Mouse (Mus musculus) gonadal fat pad, adult 2 months (tissue): ENCODE measurements around the gene Elovl6. TPM values are rescaled to one million over a fixed set of nuclear protein-coding genes. Genes with fewer than 3 reads are reported as not detected.

Experiments used
- DNase-seq: peaks from one replicate; pipeline ENCODE4 v3.0.0-alpha.2; 2012; ENCODE audit warnings: low read depth
- polyA plus RNA-seq: library from polyadenylated mRNA; depleted of rRNA; stranded (reverse); fragments of >200 nt; gene quantifications from 2 replicates; pipeline ENCODE4 v1.2.3, GENCODE M21; 2012

Gene Elovl6
- polyA plus RNA-seq, 1 experiment: 166 TPM

GRCm38 (mm10) chr3:129611626-129612025, 79.5 kb downstream of the Elovl6 start:
- DNase-seq: no peak

GRCm38 (mm10) chr3:129612311-129613097, 80.3 kb downstream of the Elovl6 start:
- no peak for DNase-seq

GRCm38 (mm10) chr3:129613756-129614155, 81.6 kb downstream of the Elovl6 start:
- DNase-seq: no peak

- DNase-seq: no peak
Observed at GRCm38 (mm10) chr3:129614216-129614615, 82.1 kb downstream of the Elovl6 start.

DNA sequence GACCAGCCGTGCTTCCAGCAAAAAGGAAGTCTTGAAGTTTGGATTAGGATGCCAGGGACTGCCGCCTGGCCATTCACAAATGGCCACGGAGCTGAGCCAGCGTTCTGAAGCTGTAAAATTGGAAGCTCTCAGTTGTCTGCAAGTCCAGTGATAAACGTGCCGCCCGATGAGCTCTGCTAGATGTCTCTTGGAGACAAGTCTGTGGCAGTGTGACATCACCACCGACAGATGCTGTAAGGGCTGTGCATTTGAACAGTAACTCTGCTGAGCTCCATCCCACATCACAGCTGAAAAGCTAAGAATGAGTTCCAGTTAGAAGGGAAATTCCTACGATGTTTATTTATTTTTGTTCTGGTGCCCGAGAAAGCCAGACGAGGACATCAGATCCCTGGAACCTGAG, 85.3 kb downstream of the Elovl6 start:
- DNase-seq: no peak

- no peak for DNase-seq
Observed at GRCm38 (mm10) chr3:129619194-129619775, 87.1 kb downstream of the Elovl6 start.

DNA sequence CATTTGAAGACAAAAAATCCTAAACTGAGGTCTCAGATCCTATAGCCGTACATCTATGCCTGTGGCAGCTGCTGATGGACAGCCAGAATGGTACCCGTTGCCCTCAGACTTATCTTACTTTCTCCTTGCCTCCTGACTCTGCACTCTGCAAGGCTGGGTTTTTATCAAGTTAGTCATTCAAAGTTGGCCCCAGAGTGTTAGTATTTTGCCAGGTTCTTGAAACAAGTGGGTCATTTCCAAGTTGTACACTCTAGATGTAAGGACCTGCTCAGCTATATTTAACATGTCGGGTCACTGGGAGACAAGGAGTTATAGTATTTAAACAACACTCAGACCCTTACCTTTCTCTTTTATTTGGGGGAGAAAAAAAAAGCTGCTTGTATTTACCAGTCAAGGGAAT, 88.6 kb downstream of the Elovl6 start:
- no peak for DNase-seq

DNA sequence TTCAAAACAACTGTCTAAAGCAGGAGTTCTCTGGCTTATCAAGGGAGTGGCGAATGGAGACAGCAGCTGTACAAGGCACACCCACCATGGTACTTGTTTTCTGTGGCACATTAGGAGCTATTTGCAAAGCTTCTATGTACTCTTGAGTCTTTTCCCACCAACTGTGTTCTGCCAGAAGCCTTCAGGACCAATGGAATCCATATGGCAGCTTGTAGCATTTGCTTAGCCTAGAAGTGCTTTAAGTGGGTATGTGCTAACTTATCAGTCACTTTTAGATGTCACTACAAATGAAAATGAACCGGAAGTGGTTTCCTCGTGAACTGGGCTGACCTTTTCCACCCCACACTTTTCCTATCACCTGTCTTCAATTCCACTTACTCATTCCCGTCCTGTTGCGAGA, 89.1 kb downstream of the Elovl6 start:
- DNase-seq: no peak

DNA sequence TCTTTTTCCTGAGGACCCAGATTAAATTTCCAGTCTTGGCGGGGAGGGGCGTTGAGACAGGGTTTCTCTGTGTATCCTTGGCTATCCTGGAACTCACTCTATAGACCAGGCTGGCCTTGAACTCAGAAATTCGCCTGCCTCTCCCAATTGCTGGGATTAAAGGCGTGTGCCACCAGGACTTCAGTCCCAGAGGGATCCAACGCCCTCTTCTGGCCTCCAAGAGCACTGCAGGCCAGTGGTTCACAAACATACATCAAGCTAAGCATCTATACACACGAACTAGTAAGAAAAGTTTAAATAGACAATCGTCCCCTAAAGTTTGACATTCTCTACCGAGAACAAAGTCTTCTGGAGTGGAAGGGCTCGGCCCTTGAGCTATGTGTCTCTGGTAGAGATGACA, 90.0 kb downstream of the Elovl6 start:
- DNase-seq: no peak

DNA sequence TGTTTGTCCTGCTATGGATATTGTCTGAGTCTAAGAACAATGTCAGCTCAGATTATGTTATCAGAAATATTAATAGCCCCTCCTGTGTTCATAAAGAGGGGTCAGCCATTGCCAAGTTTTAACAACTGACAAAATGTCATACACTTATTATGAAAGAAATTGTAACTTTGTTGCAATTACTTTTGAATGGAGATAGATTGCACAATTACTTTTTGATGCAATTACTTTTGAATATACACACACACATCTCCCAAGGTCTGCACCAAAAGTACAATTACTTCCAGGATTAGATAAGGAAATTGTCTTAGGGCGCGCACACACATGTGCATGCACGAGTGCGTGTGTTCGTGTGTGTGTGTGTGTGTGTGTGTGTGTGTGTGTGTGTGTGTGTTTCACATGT, 90.5 kb downstream of the Elovl6 start:
- DNase-seq: no peak

DNA sequence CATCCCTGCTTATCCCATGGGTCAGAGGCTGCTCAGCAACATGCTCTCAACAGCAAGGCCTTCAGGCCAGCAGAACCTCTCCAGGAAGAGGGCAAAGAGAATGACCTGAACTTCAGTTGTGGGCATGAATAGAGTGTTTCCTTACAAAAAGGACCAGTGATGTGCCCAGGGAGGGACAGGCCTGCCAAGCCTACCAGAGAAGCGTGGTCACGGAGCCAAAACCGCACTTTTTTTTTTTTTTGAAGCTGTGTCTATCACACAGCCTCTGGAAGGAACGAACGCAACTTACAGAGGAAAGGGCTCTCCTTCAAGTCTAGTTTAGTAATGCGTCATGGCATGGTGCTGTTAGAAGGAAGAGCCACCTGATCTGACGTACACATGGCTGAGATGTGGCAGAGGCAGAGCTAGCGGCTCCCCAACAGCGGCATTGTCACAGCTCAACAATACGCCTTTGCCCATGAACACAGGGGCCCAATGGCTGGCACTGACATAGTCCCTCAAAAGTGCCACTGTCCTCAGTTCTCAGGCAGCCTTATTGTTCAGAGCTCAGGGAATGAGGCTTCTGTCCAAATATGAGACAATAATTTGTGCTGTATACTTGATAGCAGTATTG, 92.1 kb downstream of the Elovl6 start:
- DNase-seq: no peak

- no peak for DNase-seq
Observed at GRCm38 (mm10) chr3:129627281-129627680, 95.1 kb downstream of the Elovl6 start.

- no peak for DNase-seq
Observed at GRCm38 (mm10) chr3:129631018-129631417, 98.9 kb downstream of the Elovl6 start.

GRCm38 (mm10) chr3:129631857-129632256, 99.7 kb downstream of the Elovl6 start:
- no peak for DNase-seq

DNA sequence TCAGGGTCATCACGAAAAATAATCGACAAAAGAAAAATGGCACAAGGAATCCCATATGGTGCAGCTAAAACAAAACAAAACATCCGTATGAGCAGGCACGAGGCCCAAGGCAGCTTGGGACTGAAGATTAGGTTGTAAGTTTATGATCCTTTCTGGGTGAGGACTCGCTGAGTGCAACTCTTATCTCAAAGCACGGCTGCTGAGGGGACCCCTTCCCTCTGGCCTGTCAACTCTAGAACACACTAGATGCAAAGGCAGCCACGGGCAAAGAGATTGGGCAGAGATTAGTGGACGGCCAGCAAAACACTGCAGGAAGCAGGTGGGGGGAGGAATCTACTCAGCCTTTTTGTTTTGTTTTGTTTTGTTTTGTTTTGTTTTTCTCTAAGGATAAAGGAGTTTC, 101.4 kb downstream of the Elovl6 start:
- DNase-seq: no peak

DNA sequence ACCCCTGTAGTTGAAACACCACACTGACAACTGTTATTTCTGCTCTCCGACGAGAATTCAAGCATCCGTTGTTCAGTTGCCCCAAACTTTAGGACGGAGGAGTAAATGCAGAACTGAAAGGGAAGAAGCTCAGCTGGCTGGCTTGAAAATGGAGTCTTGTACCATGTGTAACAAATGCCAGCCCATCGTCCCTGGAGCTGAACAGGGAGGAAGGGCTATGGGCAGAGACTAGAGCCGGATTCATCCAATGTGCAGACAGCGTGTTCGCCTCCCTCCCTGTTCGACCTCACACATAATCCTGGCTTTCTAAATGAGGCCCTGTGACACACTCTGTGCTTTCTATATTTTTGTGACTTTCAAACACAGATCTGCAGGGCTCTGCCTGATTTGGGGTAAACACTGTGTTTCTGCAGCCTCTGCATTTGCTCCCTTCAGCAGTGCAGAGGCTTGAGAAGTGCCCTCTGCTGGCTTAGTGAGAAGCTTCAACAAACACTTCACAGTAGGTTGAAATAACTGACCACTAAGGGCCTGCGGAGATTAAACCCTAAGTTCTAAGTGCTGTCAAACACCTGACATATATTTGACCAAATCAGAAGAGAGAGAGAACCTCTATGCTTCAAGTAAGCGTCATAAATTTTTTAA, 102.2 kb downstream of the Elovl6 start:
- no peak for DNase-seq

DNA sequence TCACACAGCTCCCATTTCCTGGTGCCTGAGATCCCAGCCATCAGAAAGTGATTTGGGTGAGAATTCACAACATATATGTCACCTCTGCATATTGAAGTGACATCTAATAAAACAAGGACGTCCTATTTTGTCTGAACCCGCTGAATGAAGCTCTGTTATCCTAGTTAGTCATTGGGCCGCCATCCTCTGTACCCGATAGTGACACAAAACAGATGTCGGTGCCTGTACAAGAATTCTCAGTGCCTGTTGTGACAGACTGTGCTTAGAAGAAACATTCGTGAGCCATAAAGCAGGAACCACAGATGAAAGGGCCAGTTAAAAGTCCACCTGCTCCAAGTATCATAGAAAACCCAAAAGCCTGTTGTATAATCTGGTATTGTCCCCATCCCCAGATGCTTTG, 105.3 kb downstream of the Elovl6 start:
- no peak for DNase-seq

DNA sequence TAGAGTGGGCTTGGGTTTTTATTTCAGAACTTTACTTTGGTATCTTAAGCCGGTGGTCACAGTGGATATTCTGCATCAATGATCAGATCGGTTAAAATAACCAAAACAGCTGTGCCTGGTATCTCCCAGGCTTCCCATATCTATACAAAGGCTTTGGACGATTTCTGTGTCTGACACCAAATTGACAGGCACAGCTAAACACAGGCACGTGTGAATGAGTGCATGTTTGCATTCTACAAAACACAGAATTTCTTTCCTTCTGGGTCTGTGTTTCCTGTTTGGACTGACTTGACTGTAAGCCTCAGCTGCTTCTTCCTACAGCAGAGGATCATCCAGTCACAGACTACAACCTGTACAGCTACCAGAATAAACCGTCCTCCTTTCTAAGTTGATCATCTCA, 107.5 kb downstream of the Elovl6 start:
- no peak for DNase-seq

- DNase-seq: no peak
Observed at GRCm38 (mm10) chr3:129640211-129641000, 108.3 kb downstream of the Elovl6 start.

DNA sequence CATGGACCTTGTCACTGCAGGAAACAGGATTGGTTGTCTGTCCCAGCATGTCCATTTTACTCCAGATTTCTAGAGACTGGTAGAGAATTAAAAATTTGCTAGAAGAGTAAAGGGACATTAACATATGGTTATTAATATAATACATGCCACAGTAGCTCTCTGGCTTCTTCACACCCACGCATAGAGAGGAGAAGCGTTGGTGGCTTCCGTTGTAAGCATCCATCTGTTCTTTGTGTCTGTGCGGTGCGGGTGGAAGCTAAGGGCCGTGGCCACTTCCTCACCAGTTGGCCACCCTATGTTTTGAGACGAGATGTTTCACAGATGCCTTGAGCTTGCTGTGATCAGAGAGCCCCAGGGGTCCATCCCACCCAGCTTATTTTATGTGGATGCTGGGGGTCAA, 109.5 kb downstream of the Elovl6 start:
- DNase-seq: no peak

- DNase-seq: no peak
Observed at GRCm38 (mm10) chr3:129645409-129645808, 113.3 kb downstream of the Elovl6 start.

DNA sequence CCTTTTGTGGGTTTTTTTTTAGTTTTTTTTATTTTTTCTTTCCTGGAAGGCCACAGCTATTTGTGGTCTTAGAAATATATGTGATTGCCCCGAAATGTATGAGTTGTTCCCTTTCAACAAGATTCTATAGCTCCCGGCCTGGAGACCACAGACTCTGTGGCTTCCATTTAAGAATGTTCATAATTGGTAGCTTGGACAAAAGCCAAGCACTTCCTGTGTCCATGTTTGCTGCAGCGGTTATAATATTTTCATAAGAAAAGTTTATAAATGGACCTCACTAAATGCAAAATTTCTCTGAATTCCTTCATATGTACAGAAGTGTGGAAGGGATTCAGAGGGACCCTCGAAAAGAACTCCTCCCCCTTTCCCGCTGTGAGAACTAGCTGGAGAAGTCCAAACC, 114.6 kb downstream of the Elovl6 start:
- no peak for DNase-seq
